Mouse (Mus musculus) neutrophil, adult 5-6 weeks (primary cell): ENCODE data around the gene Olfm1. TPM values are rescaled to one million over a fixed set of nuclear protein-coding genes. Genes with fewer than 3 reads are reported as not detected.

Source experiments
- ATAC-seq: fragments of 151-379, 151-347 bp; 2 replicates; pipeline ENCODE4 v1.8.0; 2017; ENCODE audit warnings: mild to moderate bottlenecking, moderate TSS enrichment; ENCODE audit not compliant: insufficient number of reproducible peaks, poor library complexity, low FRiP score, severe bottlenecking; ENCODE audit errors: extremely low read depth
- total RNA-seq: library from RNA; stranded (forward); fragments of 200-1000 nt; gene quantifications from 2 replicates; pipeline ENCODE4 v1.2.3, GENCODE M21; 2017

Gene Olfm1
- total RNA-seq, 1 experiment from 2014 or later, result 3.1 TPM

- ATAC-seq, result no peak
Measured at GRCm38 (mm10) chr2:28272218-28272965, 79.6 kb downstream of the Olfm1 start.

GRCm38 (mm10) chr2:28274006-28274405 lies 81.2 kb downstream of the Olfm1 start:
- ATAC-seq, result no peak

GRCm38 (mm10) chr2:28275345-28275744 lies 82.6 kb downstream of the Olfm1 start:
- no peak for ATAC-seq

- no peak for ATAC-seq
Measured at GRCm38 (mm10) chr2:28278150-28278549, 85.4 kb downstream of the Olfm1 start.

GRCm38 (mm10) chr2:28278853-28279252 lies 86.1 kb downstream of the Olfm1 start:
- no peak for ATAC-seq

Other genes with a start within 250 kb of the Olfm1 start
- gene Fcnb, start 108.1 kb upstream of the Olfm1 start, total RNA-seq, result not detected in 2 replicates